Mouse (Mus musculus) thymus, postnatal 36 days (tissue): ENCODE data around the gene Npepps.
A peak's percentile ranks its signal among the peaks of the same experiment; 100 is the strongest.
"Not testable (repeated sequence)": the region's sequence is repeated elsewhere in the genome, so short reads cannot be mapped to it uniquely, and the experiment has no call there.

Experiments used
- DNase-seq, 2 experiments: peaks; one replicate each; pipeline ENCODE4 v3.0.0; 2022; ENCODE audit warnings: mixed read lengths in 2 of 2

The Npepps gene

DNA sequence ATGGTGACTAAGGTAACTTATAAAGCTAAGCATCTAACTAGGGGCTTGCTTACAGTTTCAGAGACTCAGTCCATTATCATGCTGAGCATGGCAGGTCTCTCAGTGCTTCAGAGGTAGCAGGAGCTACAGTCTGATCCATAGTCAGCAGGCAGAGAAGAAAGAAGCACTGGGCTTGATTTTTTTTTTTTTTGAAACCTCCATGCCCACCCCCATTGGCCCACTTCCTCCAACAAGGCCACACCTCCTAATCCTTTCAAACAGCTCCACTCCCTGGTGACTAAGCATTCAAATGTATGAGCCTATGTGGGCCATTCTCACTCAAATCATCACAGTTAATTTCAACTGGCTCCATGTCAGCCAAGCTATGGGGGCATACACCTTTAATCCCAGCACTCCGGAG lies 12.3 kb upstream of the Npepps start:
- no peak for DNase-seq

GRCm38 (mm10) chr11:97289276-97290230 lies 9.1 kb upstream of the Npepps start:
- no peak for DNase-seq

GRCm38 (mm10) chr11:97287643-97288042 lies 7.2 kb upstream of the Npepps start:
- no peak for DNase-seq

DNA sequence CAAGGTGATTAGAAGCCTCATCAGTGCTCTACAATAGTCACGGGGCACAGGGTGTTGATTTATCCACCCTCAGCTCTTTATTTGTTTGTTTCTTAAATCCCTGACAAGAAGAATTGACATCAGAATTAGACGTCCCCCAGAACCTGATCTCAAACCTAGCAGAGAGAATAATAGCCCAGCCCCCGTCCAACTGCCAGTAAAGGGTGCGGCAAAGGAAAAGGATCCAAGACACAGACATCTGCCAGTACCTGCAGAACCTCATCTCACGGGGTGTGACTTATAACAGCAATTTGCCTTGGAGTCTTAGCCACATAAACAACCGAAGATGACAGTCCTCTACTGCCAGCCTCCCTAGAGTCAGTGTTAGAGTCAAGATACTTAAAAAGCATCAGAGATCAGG lies 6.5 kb upstream of the Npepps start:
- no peak for DNase-seq

DNA sequence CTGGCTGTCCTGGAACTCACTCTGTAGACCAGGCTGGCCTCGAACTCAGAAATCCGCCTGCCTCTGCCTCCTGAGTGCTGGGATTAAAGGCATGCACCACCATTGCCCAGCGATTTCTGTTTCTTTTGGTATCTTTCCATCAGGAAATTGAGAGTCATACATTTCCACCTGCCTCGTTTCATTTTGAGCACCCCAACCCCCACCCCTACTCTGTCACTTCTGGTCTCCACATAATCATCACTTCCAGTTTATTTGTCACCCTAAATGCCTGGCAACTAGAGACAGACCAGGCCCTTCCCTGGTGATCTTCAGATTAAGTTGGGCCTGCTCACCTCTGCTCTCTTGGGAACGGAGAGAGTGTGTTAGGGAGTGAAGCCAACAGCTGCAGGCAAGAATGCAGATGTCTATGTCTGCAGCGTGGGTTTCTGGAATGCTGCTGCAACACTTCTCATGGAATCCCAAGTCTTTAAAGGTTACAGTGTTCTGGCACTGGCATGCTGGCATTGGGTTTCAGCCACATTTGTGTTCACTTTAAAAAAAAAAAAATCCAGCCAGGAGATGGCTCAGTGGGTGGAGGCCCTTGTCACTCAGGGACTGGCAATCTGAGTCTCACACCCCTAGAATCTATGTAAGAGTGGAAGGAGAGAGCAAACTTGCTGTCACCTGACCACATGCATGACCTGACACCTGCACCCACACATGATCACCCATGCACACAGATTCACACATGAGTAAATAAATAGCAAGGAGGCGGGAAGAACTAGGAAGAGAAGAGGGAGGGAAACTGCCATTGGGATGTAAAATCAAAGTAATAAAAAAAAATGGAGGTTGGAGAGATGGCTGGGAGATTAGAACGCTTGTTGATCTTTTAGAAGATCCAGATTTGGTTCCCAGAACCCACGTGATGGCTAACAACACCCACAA lies 5.7 kb upstream of the Npepps start:
- no peak for DNase-seq

DNA sequence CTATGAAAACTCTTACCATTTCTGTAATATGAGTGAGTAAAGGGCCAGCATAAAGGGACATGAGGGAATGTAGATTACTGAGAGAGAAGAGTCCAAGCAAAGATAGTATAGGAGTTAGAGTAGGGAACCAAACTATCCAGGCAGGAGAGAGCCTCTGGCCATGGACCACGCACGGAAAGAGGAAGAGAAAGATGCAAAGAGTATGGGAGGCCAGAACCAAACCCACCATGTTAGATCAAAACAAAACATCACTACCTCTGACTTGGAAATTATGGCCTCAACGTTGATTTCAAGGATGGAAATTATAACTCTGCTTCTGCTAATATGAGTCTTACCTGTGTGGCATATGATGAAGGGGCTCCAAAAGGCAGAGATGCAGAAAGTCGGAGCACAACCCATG lies 4.4 kb upstream of the Npepps start:
- DNase-seq, result no peak

GRCm38 (mm10) chr11:97282179-97282578 lies 1.7 kb upstream of the Npepps start:
- no peak for DNase-seq

- peak; percentile 71 to 82 for DNase-seq
These were observed 828 bp downstream of the Npepps start for GRCm38 (mm10) chr11:97279405-97280215.

DNA sequence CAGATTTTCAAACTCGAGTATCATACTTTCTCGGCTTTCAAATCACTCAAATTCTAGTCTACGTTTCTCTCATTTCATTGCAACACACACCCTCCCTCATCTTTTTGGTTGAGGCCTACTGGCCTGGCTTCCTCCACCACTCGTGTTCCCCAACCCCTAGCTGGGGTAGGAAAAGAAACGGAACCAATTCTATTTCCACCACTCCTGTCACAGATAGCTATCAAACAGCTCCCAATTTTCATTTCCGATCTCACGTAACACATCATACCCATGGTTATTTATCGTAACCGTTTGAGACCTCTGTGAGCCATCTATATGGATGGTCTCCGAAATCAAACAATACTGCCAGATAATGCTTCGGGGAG lies 1.4 kb downstream of the Npepps start:
- DNase-seq, result no peak

GRCm38 (mm10) chr11:97278456-97278855 lies 2.0 kb downstream of the Npepps start:
- no peak for DNase-seq

DNA sequence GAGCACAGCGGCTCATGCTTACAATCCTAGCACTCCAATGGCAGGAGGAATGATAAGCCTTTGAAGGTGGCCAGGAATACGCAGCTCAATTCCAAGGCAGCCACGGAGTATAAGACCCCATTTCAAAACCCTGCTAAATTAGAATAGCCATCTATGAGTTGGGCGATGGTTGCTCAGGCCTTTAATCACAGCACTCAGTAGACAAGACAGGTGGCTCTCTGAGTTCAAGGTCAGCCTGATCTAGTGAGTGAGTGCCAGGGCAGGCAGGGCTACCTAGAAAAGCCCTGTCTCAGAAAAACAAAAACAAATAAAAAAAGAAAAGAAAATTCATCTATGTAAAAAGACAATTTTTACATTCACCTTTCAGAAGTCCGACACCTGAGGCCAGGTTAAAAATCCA lies 3.3 kb downstream of the Npepps start:
- no peak for DNase-seq

DNA sequence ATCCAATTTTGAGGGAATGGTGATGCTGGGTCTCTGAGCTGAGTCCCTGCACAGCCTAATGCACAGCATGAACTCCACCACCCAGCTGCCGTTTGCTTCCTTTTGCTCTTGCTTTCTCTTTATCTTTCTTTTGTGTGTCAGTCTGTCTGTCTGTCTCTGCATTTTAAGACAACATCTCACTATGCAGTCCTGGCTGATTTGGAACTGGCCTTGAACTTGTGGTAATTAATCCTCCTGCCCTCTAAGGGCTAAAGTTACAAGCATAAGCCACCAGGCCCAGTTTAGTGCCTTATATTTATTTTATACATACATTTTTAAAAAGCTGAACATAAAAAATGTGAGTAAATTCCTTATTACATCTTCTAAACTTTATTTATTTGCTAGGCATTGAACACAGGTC lies 4.4 kb downstream of the Npepps start:
- no peak for DNase-seq

DNA sequence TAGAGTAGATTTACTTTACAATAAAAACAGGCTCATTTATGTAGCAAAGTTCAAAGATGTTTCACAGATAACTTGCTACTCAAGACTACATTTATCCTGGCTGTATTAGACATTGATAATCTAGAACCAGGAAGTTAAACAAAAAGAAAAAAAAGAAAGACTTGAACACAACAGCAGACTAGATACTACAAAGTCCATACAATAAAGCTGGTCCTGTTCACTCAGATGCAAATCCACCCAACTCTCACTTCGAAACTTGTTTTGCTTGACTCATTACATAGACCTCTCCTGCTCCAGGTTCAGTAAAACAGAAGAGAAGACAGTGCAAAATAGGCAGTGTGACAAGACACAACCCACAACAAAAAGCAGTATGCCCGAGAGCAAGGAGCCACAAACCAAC lies 5.1 kb downstream of the Npepps start:
- DNase-seq, result no peak

DNA sequence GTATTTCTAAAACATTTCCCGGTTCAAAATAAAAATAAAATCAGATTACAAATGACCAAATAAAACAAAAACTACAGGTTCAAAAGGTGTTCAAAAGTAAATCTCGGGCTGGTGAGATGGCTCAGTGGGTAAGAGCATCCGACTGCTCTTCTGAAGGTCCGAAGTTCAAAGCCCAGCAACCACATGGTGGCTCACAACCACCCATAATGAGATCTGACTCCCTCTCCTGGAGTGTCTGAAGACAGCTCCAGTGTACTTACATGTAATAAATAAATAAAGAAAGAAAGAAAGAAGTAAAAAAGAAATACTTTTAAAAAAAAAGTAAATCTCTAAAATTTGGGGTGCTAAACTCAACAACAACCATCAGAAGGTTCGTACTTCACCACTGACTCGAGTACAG lies 5.5 kb downstream of the Npepps start:
- not testable (repeated sequence) for DNase-seq

DNA sequence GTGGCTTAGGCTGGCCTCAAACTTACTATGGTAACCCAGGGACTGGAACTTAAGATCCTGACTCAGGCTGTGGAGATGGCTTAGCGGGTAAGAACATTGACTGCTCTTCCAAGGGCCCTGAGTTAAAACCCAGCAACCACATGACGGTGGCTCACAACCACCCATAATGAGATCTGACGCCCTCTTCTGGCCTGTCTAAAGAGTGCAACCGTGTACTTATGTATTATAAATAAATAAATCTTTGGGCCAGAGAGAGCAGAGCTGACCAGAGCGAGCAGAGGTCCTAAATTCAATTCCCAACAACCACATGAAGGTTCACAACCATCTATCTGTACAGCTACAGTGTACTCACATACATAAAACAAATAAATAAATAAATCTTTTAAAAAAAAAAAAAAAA lies 6.8 kb downstream of the Npepps start:
- DNase-seq, result no peak

GRCm38 (mm10) chr11:97272835-97273234 lies 7.6 kb downstream of the Npepps start:
- DNase-seq, result no peak

- not testable (repeated sequence) for DNase-seq
These were observed 10.4 kb downstream of the Npepps start for GRCm38 (mm10) chr11:97270004-97270403.

- DNase-seq, result not testable (repeated sequence)
These were observed 13.9 kb downstream of the Npepps start for GRCm38 (mm10) chr11:97266544-97266943.

GRCm38 (mm10) chr11:97249649-97250048 lies 30.8 kb downstream of the Npepps start:
- not testable (repeated sequence) for DNase-seq

DNA sequence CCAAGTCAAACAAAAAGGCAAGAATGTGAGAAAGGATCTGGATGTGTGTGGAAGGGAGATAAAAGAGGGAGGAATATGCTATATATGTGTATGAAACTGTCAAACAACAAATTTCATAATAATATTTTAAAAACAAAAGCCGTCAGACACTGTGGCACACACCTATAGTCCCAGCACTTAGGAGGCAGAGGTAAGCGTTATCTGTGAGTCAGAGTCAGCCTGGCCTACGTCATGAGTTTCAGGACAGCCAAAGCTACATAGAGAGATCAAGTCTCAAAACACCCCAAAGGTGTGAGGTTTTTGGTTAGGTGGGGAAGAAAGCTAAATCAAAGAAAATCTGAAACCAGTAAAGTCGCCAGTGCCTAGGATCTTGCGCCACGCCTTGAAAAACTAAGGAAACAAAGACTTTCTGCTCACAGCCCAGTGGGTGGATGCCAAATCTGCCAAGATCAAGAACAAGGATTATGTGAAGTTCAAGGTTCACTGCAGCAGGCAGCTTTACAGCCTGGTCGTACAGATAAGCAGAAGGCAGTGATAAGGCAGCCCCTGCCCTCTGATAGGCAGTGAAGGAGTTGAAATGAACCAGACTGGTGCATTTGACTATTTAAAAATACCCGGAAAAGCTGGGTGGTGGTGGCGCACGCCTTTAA lies 33.8 kb downstream of the Npepps start:
- no peak for DNase-seq

DNA sequence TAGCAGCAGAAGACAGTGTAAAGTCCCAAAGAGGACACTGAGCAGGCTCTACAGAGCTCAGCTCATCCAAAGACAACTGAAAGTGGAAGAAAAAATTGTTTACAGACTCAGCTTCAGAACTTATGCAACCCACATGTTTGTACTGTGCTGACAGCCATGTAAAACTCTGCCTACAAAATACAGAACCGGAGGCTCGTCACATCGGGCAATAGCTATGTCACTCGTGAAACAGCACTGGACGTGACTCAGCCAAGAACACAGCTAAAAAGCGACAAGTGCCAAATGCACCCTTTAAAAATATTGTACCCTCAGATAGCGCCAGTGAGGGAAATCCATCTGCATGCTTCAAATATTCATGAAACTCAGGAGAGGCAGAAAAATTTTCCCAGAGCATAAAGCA lies 39.1 kb downstream of the Npepps start:
- DNase-seq, result no peak

DNA sequence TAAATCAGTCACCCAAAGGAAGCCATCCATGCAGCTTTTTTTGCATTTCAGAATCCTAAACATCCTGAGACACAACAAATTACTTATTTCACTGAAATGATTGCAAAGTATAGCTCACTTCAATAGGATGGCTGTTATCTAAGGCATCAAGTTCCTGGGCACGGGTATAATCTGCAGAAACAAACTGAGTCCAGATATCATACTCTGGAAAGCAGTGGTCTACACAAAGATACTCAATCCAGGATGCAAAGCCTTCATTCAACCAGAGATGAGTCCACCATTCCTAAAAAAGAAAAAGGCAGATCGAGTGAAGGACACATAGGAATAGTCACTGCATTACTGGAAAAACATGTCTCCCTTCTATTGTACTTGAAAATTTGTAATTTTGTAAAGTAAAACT lies 42.5 kb downstream of the Npepps start:
- no peak for DNase-seq
